Mouse (Mus musculus): ENCODE data around the gene Pou4f1.
"Not testable (repeated sequence)": the region's sequence is repeated elsewhere in the genome, so short reads cannot be mapped to it uniquely, and the experiment has no call there.

Pou4f1 gene

DNA sequence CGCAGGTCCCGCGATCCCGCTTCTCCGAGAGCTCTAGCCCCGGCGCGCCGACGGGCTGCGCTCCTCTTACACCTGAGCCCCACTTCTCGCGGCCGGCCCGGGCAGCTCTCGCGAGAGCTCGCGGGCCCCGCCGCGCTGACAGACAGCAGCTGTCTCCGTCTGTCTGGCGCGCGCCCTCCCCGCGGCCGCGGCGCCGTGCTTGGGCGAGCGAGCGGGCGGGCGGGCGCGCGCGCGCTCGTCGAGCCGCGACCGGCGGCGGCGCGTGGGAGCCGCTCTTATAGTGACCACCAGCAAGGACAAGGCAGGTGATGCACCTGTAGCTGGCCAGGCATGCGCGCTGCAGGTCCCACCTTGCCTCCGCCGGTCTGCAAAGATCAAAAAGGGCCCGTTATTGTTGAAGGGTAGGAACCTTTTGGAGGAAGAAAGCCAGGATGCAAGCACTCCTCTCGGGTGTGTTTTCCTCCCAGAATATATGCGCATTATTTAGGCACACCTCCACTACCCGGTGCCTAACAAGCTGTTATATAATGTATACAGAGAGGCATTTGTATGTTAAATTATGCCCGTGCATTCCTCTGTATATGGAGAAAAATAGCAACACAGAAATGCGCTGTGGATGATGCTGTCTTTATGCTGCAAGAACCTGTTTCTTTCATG, at the start of gene Pou4f1:
Gene Pou4f1 (minus strand): TSS at position 34 of the 657 bp plus-strand sequence.
- DNase-seq = peak; percentile 23 to 73

DNA sequence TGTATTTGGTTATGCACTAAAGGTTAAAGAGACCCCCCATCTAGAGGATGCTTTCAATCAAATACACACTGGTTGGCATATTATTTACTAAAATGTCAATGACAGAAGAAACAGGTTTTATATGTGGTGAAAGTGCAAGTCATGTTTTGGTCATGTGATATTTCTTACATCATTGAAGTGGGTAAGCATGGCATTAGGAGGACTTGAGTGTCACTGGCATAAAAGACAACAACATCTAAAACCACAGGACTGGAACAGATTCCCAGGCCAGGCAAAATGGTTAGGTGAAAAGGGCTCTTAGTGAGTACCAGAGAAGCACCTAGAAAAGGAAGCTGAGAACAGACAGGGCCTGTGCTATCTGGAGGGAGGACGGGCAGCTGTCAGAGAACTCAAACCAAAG, 43.9 kb upstream of the Pou4f1 start:
- no peak for DNase-seq

- not testable (repeated sequence) for DNase-seq
Measured at GRCm38 (mm10) chr14:104502761-104503160, 35.0 kb upstream of the Pou4f1 start.

GRCm38 (mm10) chr14:104479751-104480150, 12.0 kb upstream of the Pou4f1 start:
- no peak for DNase-seq

GRCm38 (mm10) chr14:104478593-104478992, 10.8 kb upstream of the Pou4f1 start:
- no peak for DNase-seq

DNA sequence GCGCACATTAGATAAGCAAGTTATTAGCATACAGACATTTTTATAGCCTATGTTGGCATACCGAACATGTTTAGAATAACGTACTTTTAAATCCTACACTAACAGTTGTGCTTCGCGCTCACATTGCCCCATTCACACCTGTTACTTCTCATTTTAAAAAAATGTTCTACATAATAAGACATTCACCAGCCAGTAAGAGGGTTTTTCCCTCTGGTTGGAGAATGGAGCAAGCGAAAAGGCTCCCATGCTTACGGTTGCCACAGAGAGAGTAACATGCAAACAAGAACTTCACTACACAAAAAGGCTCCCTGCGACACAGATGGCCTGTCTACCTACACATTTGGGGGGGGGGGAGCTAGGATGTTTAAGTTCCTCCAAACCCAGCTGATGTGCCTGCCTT, 9.8 kb upstream of the Pou4f1 start:
- DNase-seq = no peak

DNA sequence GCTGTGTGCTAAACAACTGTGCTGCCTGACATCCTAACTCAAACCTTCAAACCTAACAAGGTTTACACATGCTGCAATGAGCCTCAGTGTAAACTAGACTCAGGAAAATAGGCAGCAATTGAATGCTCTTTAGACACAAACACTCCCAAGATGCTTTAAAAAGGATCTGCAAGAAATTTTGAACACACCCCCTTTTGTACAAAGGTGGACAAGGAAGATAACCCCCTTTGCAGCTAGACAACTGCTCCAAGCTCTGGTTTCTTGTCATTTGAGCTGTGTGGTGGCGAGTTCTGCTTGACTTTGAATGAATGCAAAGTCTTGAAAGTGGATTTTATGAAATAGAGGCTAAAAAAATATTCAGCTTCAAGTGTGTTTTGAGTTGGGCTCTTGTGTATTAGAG, 7.6 kb upstream of the Pou4f1 start:
- DNase-seq = no peak

- DNase-seq = no peak
Measured at GRCm38 (mm10) chr14:104468623-104468970, 798 bp upstream of the Pou4f1 start.

GRCm38 (mm10) chr14:104467133-104467965, 450 bp downstream of the Pou4f1 start:
- no peak for DNase-seq

DNA sequence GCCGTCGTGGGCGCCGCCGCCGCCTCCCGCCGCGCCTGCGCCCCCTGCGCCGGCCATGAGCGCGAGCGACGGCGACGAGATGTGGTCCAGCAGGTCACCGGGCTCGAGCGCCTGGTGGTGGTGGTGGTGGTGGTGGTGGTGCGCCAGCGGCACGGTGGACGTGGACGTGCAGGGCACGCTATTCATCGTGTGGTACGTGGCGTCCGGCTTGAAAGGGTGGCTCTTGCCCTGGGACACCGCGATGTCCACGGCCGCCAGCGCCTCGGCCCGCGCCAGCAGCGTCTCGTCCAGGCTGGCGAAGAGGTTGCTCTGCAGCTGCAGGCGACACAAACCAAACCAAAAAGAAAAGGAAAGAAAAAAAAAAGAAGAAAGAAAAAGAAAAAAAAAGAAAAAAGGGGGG, 1.2 kb downstream of the Pou4f1 start:
- DNase-seq = no peak

- no peak for DNase-seq
Measured at GRCm38 (mm10) chr14:104465483-104466235, 2.1 kb downstream of the Pou4f1 start.

DNA sequence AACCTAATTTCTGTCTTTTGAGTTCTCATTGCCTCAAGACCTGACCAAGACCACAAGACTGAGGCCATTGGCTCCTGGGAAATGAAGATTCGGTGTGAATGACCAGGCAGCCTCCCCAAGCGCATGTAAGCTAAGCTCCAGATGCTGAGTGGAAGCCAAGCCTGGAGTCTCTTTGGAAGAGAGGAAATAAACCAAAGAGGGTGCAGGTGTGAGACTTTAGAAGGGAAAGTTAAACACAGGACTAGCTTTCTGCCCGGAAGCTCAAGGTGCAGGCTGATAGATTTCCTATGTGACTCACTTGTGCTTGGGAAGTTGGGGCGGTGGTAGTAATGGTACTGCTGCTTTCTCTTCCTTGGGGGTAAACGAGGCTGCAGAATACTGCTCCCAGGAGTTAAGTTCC, 3.0 kb downstream of the Pou4f1 start:
- DNase-seq = no peak

DNA sequence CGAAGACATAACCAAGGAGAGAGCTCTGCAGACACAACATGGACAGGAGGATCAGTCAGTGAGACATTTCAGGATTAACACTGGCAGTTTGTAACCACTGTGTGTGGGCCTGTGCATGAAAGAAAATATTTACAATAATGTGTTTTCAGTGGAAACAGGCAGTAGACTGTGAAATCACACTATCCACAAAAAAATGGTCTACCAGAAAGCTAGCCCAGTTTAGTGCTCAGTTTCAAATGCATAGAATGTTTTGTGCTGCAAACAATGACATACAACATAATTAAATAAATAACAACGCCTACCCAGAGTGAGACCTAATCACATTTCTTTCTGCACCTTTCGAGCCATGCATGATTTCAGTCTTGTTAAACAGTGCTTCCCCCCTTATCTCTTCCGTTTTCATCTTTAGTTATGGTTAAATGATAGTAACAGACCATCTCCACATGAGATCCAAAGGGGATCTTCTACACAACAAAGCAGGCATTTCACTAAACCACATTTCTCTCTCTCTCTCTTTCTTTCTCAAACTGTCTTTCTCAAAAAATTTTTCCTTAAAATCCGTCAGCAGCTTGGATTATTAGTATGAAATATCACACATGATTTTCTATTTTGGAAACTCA, 4.1 kb downstream of the Pou4f1 start:
- DNase-seq = no peak

DNA sequence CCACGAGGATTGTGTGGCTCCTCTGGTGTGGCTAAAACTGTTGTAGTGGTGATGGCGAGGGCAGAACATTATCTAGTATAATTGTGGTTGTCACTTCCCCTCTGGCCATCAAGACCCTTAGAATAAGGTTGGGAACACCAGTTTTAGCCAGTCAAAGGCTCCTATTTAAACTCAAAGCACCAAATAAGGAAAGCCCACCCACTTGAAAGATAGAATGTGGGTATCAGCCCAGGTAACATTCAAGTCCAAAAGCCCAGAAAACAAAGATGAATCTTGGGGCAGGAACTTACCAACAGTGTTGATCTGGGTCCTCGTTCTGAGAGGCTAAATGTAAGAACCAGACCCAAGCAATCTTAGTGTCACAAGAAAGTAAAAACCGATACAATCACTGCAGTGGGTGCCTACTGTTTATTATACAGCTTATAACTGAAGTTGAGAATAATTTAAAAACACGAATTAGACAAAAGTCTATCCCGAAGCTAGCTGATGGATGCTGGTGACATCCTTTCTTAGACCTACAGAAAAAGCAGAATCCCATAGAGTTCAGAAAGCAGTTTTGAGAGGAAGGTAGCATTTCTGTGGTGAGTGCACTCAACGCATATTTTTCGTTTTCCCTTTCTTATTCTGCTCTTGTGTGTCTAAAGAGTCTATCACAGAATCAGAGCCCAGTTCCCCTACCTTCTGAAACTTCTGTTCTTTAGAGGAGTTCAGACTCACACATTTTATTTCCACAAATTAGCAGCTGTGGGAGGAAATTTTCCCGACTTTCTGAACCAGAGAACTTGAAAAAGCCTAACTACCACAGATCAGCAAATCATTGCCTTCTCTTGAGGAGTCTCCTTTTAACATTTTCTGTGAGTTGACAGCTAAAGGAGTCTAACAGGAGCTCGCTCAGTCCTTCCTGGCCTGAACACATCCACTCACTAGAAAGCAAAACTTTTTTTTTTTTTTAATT, 6.2 kb downstream of the Pou4f1 start:
- no peak for DNase-seq

DNA sequence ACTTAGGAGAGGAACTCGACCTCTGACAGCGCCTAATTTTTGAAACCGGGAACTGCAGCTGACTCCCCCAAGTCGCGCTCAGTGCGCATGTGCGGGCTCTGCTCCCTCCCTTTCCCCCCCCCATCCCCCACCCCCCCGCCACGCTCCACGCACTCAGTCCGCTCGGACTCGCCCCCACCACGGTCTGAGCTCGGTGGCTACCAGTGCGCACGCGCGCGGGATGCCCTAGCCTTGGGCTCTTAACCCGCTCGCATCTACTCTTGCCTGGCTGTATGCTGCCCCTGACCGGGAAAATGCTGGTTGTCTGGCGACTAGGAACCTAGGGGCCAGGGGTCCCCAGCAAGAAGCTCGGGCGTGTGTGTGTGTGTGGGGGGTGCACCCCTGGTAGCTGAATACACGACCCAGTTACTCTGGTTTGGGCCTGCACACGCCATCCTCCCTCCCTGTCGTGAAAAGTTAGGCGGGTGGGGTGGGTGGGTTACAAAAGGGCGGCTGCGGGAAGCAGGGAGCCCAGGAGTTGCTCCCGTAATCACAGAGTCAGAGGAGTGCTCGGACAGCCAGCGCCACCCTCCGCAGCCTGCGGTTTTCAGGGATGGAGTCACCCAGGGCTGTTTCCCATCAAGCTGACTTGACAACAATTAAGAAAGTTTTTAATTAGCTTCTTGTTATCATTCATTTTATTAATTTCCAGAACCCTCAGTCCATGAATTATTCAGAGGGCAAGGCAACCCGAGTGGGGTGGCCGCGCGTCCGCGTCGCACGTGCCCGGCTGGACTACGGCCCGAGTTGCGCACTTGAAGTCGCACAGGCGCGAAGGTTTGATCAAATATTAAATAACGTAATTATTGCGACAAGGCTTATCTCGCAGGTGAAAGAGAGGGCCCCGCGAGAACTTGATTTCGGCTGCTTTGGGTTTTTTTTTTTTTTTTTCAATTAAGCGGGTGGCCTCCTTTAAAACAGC, 7.2 kb downstream of the Pou4f1 start:
- no peak for DNase-seq

- no peak for DNase-seq
Measured at GRCm38 (mm10) chr14:104459513-104460111, 8.2 kb downstream of the Pou4f1 start.

DNA sequence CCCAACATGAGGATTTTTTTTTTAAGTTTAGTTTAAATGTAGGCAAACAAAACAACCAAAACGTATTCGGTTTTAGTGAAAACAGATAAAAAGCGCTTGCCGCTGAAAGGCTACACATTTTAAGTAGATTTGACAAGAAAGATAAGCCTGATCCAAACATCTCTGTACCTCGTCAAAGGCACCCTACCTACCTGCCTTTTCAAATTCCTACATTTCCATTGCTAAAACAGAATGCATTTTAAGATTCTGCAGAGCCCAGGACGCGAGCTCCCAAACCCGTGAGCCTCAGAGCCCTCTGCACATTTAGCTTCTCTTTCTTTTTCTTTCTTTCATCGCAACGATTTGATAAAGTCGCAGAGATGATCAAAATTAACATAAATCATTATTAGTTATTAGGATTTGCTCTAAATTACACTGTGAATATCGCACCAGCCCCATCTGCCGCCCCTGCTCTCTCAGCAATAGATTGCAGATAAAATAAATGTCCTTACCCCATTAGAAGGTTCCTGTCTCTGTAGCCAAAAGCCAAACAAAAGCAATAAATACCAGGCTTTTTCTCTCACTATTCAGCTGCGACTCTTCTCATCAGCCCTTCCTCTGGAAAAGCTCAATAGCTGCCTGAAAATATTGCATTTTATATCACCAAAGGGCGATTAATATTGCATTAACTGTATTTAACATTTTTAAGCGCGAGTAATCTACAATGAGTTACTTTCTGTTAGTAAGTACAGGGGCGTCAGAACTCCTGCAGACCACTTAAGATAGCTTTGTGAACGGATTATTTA, 8.9 kb downstream of the Pou4f1 start:
- DNase-seq = no peak

GRCm38 (mm10) chr14:104457966-104458710, 9.7 kb downstream of the Pou4f1 start:
- DNase-seq = no peak

GRCm38 (mm10) chr14:104456976-104457375, 10.8 kb downstream of the Pou4f1 start:
- no peak for DNase-seq

Data from kidney, postnatal 36 days (tissue).